Mouse (Mus musculus) gastrocnemius, adult 18-20 months (tissue): ENCODE measurements around the gene Olfr1330. TPM values are rescaled to one million over a fixed set of nuclear protein-coding genes. Genes with fewer than 3 reads are reported as not detected.
"Not testable (repeated sequence)": the region's sequence is repeated elsewhere in the genome, so short reads cannot be mapped to it uniquely, and the experiment has no call there.

ENCODE experiments used
- DNase-seq: peaks from one replicate; pipeline ENCODE4 v3.0.0; 2021; ENCODE audit warnings: low spot score
- long read RNA-seq, 2 experiments: library from polyadenylated mRNA; stranded (forward); transcript quantifications; one replicate each; pipeline ENCODE4 v2.0.0; 2021
- total RNA-seq, 2 experiments: library from RNA; stranded (reverse); gene quantifications; 2 replicates each; pipeline ENCODE4 v1.2.3; 2021

Olfr1330 gene
- total RNA-seq: not detected
- long read RNA-seq, experiment 1: 0 reads
- long read RNA-seq, experiment 2: 0 reads

GRCm38 (mm10) chr4:118888297-118888696, at the start of gene Olfr1330:
Gene Olfr1330, plus strand, starts transcription at chr4:118888597.
- DNase-seq: no peak

GRCm38 (mm10) chr4:118861791-118862190, 26.6 kb upstream of the Olfr1330 start:
- DNase-seq: peak; percentile 2

GRCm38 (mm10) chr4:118862704-118863103, 25.7 kb upstream of the Olfr1330 start:
- peak; percentile 48 for DNase-seq

DNA sequence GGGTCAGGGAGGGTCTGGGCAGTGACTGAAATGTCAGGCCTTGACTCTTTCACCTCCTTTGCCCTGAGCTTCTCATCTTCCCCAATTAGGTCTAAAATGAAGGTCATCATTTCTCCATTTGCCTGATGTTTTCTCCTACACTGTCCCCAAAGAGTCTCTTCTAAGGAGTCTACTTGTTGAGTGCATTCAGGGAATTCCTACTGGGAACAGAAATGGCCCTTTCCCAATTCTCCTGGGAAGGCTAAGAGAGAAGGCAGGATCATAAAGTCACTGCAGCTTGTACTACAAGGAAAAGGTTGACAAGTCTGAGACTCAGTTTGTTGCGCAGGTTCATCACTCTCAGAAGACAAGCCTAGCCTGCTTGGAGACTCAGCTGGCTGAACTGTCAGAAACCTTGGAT, 24.0 kb upstream of the Olfr1330 start, which contains the start of gene Olfr1331:
Gene Olfr1331, plus strand, starts transcription at position 301 of the 400 bp plus-strand sequence.
- DNase-seq: no peak

DNA sequence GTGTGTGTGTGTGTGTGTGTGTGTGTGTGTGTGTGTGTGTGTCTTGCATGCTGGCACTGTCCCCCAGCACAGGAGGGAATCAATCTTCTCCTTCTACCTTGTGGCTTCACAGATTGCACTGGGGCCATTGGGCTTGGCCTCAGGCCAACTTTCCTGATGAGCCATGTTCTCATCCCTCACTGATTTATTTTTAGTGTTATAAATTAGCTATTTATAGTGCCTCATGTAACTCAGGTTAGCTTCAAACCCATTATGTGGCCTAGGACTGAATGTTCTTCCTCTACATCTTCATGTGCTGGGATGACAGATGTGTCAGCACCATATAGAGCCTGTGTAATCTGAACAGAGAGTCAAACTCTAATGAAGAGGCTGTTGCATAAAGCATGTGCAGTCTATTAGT, 20.8 kb upstream of the Olfr1330 start:
- DNase-seq: no peak

DNA sequence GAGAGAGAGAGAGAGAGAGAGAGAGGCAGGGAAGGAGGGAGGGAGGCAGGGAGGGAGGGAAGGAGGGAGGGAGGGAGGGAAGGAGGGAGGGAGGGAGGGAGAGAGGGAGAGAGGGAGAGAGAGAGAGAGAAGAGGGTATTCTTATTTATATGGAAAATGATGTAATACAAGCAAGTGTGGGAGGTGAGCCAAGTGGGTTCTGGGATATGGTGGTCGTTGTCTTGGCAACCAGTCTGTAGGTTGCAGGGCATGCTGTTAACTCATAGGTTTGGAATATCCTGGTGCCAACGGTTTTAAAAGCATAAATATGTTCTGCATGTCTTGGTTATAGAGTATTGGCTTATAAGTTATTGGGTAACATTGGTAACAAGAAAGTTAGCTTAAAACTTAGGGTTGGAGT, 13.6 kb downstream of the Olfr1330 start:
- no peak for DNase-seq

DNA sequence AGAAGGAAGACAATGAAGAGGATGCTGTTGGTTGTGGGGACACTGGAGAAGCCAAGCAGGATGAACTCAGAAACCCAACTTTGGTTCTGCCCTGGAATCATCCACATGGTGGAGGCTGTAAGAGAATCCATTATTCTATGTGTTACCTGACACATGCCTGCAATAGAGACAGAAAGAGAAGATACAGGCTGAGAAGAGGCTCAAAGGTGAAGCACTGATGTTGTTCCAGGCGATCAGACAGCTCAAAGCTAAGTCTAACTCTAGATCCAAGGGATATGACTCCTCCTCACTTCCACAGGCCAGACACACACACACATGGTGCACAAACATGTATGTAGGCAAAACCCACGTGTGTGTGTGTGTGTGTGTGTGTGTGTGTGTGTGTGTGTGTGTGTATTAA, 29.0 kb downstream of the Olfr1330 start, which contains the start of gene Olfr1329:
Gene Olfr1329, minus strand, starts transcription at position 101 of the 400 bp plus-strand sequence.
- not testable (repeated sequence) for DNase-seq

DNA sequence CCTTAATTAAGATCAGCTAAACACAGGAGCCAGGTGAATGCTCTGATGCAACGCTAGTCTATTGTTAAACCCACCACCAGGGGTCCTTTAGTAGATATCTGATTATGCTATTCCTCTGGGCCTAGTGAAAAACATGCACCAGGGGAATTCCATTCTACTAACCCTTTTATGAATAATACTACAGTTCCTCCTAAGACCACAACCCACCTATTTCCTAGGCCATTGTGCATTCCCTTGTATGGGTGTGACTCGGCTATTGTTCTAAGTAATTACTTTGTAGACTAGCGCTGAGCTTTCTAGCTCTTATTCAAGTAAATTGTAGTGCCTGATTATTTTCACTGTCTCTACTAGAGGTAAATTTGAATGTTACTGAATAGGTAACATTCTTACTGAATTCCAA, 42.9 kb downstream of the Olfr1330 start:
- DNase-seq: not testable (repeated sequence)

- no peak for DNase-seq
Measured at GRCm38 (mm10) chr4:118938512-118938911, 50.1 kb downstream of the Olfr1330 start, which contains the start of gene Olfr1328. Gene Olfr1328, minus strand, starts transcription at chr4:118938612.

Other genes starting within 250 kb of the Olfr1330 start
- not detected for gene Olfr62, start 229.6 kb upstream of the Olfr1330 start, total RNA-seq
- gene Olfr1342, start 195.8 kb upstream of the Olfr1330 start, total RNA-seq: not detected
- not detected for gene Olfr1341, start 185.1 kb upstream of the Olfr1330 start, total RNA-seq
- not detected for gene Olfr1340, start 168.5 kb upstream of the Olfr1330 start, total RNA-seq
- gene Olfr1339, start 156.4 kb upstream of the Olfr1330 start, total RNA-seq: not detected
- not detected for gene Olfr1338, start 129.9 kb upstream of the Olfr1330 start, total RNA-seq
- not detected for gene Olfr1337, start 106.0 kb upstream of the Olfr1330 start, total RNA-seq
- not detected for gene Olfr1335, start 78.7 kb upstream of the Olfr1330 start, total RNA-seq
- gene Olfr1333, start 52.3 kb upstream of the Olfr1330 start, total RNA-seq: not detected
- gene Olfr1331, start 23.9 kb upstream of the Olfr1330 start, total RNA-seq: not detected
- not detected for gene Olfr1329, start 28.9 kb downstream of the Olfr1330 start, total RNA-seq
- gene Olfr1328, start 50.0 kb downstream of the Olfr1330 start, total RNA-seq: not detected
- under 1 TPM; 0.19 to 0.50 TPM for gene Lao1, start 73.0 kb downstream of the Olfr1330 start, total RNA-seq
- 1 to 10 TPM; 6.2 to 7.5 TPM for gene Slc2a1, start 220.1 kb downstream of the Olfr1330 start, total RNA-seq